Mouse (Mus musculus) embryonic facial prominence, embryonic 13.5 days (tissue): ENCODE measurements around the gene Cog5. TPM values are rescaled to one million over a fixed set of nuclear protein-coding genes. Genes with fewer than 3 reads are reported as not detected.

Experiments
- ATAC-seq: fragments of 200-750 bp; cut with Nextera tagmentation; 2 replicates; pipeline ENCODE4 v1.8.0; 2017; ENCODE audit warnings: low read depth; ENCODE audit not compliant: insufficient number of reproducible peaks, insufficient read depth, low FRiP score, low TSS enrichment
- H3K27ac ChIP-seq: fragments of 300-500 bp; sonication (generic); 2 replicates; pipeline ENCODE4 v1.5.1; 2015; ENCODE audit warnings: moderate library complexity, mild to moderate bottlenecking, inconsistent platforms
- H3K27me3 ChIP-seq: fragments of 300-500 bp; sonication (generic); 2 replicates; pipeline ENCODE4 v1.6.1; 2015; ENCODE audit warnings: mild to moderate bottlenecking, inconsistent platforms
- H3K36me3 ChIP-seq: fragments of 300-500 bp; sonication (generic); 2 replicates; pipeline ENCODE4 v1.6.1; 2015; ENCODE audit warnings: mild to moderate bottlenecking, inconsistent platforms
- H3K4me1 ChIP-seq: fragments of 300-500 bp; sonication (generic); 2 replicates; pipeline ENCODE4 v1.6.1; 2015; ENCODE audit warnings: inconsistent platforms
- H3K4me2 ChIP-seq: fragments of 300-500 bp; sonication (generic); 2 replicates; pipeline ENCODE4 v1.6.1; 2015; ENCODE audit warnings: moderate library complexity, mild to moderate bottlenecking, inconsistent platforms
- H3K4me3 ChIP-seq: fragments of 300-500 bp; sonication (generic); 2 replicates; pipeline ENCODE4 v1.5.1; 2015; ENCODE audit warnings: mild to moderate bottlenecking, inconsistent platforms
- H3K9ac ChIP-seq: fragments of 300-500 bp; sonication (generic); 2 replicates; pipeline ENCODE4 v1.6.1; 2015; ENCODE audit warnings: mild to moderate bottlenecking, inconsistent platforms
- H3K9me3 ChIP-seq: fragments of 300-500 bp; sonication (generic); 2 replicates; pipeline ENCODE4 v1.6.1; 2016; ENCODE audit warnings: inconsistent platforms
- WGBS: fragments of 180-500 bp; shearing (Covaris S2); methylation state at CpG from one replicate; pipeline ENCODE4 v1.1.7; 2015; ENCODE audit warnings: mixed read lengths; 5-methylcytosine and 5-hydroxymethylcytosine counted together
- polyA plus RNA-seq: library from polyadenylated mRNA; unstranded; fragments of >200 nt; fragmentation: Nextera tagmentation; extraction: Ambion mirVana; gene quantifications from 2 replicates; pipeline ENCODE4 v1.2.1, GENCODE M21; 2015

Cog5 gene
- polyA plus RNA-seq, 1 experiment from 2014 or later: 38.7 TPM

- peaks cover 9% of the 10 kb centered on the region for H3K4me1 ChIP-seq
- 27% methylated on average over 5 of the region's 5 CpGs for WGBS
- no peak overlapping the region for H3K4me3 ChIP-seq
- no peak overlapping the region for H3K27ac ChIP-seq
- no peaks in the 10 kb centered on the region for H3K9me3 ChIP-seq
- no peak for ATAC-seq
- H3K4me2 ChIP-seq: peak overlapping the region; percentile 11; the same call in 1 of the 2 replicates
- H3K27me3 ChIP-seq: no peaks in the 10 kb centered on the region
- H3K9ac ChIP-seq: no peak overlapping the region
- H3K36me3 ChIP-seq: no peaks in the 10 kb centered on the region
Observed at GRCm38 (mm10) chr12:31712233-31712632, 57.6 kb downstream of the Cog5 start.

- no peak for ATAC-seq
- H3K9ac ChIP-seq: no peak overlapping the region
- H3K9me3 ChIP-seq: no peaks in the 10 kb centered on the region
- H3K27ac ChIP-seq: no peak overlapping the region
- WGBS: 77% methylated on average over 4 of the region's 4 CpGs
- no peaks in the 10 kb centered on the region for H3K36me3 ChIP-seq
- no peak overlapping the region for H3K4me2 ChIP-seq
- H3K4me3 ChIP-seq: no peak overlapping the region
- peaks cover 9% of the 10 kb centered on the region for H3K4me1 ChIP-seq
- H3K27me3 ChIP-seq: no peaks in the 10 kb centered on the region
Observed at GRCm38 (mm10) chr12:31712727-31713126, 58.1 kb downstream of the Cog5 start.

DNA sequence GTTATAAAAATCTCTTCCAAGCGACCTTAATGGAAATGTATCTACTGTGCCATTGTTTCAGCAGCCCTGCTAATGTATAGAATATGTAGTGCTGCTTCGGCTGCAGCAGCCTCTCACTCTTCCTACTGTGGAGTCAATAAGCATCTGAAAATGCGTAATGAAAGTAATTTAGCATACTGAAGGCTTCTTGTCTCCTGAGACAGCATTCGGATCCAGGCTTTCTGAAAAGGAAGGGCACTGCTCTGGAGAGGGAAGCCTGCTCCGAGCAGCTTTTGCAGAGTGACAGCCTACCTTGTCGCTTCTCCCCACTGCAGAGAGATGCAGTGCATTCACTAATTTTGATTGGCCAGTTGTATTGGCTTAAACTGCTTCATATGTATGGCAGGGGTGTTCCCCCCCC lies 58.9 kb downstream of the Cog5 start, which contains the start of gene Gpr22:
Gpr22 (minus strand) TSS at position 348 of the 400 bp plus-strand sequence.
- H3K4me2 ChIP-seq: peak within 1 kb of the TSS; percentile 42
- ATAC-seq: no peak
- H3K9me3 ChIP-seq: no peaks in the 10 kb centered on the region
- H3K27ac ChIP-seq: no peak within 1 kb of the TSS
- H3K4me1 ChIP-seq: peaks cover 9% of the 10 kb centered on the region
- H3K27me3 ChIP-seq: no peaks in the 10 kb centered on the region
- 17% methylated on average over 6 of the region's 6 CpGs for WGBS
- no peaks in the 10 kb centered on the region for H3K36me3 ChIP-seq
- H3K9ac ChIP-seq: peak within 1 kb of the TSS; percentile 27; the same call in 1 of the 2 replicates
- peak within 1 kb of the TSS; percentile 13; the same call in 1 of the 2 replicates for H3K4me3 ChIP-seq

GRCm38 (mm10) chr12:31714070-31714469 lies 59.4 kb downstream of the Cog5 start:
- peaks cover 9% of the 10 kb centered on the region for H3K4me1 ChIP-seq
- ATAC-seq: no peak
- no peak overlapping the region for H3K27ac ChIP-seq
- H3K27me3 ChIP-seq: no peaks in the 10 kb centered on the region
- H3K4me3 ChIP-seq: no peak overlapping the region
- no peaks in the 10 kb centered on the region for H3K9me3 ChIP-seq
- WGBS: 82% methylated on average over 3 of the region's 3 CpGs
- H3K9ac ChIP-seq: no peak overlapping the region
- H3K36me3 ChIP-seq: no peaks in the 10 kb centered on the region
- H3K4me2 ChIP-seq: 0 out of 2 replicates have a peak overlapping the region, but pooled peaks have one; percentile 42

GRCm38 (mm10) chr12:31719586-31720275 lies 65.1 kb downstream of the Cog5 start:
- Histone ChIP-seq H3K27me3 (no peaks in the 10 kb centered on the region), H3K9ac (no peak overlapping the region), H3K36me3 (no peaks in the 10 kb centered on the region), H3K4me3 (no peak overlapping the region), H3K4me1 (peaks cover 12% of the 10 kb centered on the region; the same call in 1 of the 2 replicates), H3K9me3 (no peaks in the 10 kb centered on the region), H3K4me2 (no peak overlapping the region), H3K27ac (no peak overlapping the region)
- ATAC-seq: no peak
- 94% methylated on average over 1 of the region's 1 CpGs for WGBS

- H3K4me1 ChIP-seq: peaks cover 12% of the 10 kb centered on the region; the same call in 1 of the 2 replicates
- H3K27ac ChIP-seq: no peak overlapping the region
- no peak overlapping the region for H3K4me3 ChIP-seq
- H3K36me3 ChIP-seq: no peaks in the 10 kb centered on the region
- no peak overlapping the region for H3K4me2 ChIP-seq
- H3K9ac ChIP-seq: no peak overlapping the region
- WGBS: 79% methylated on average over 3 of the region's 3 CpGs
- no peaks in the 10 kb centered on the region for H3K27me3 ChIP-seq
- no peaks in the 10 kb centered on the region for H3K9me3 ChIP-seq
- no peak for ATAC-seq
Observed at GRCm38 (mm10) chr12:31724576-31724975, 69.9 kb downstream of the Cog5 start.

GRCm38 (mm10) chr12:31725511-31726275 lies 71.0 kb downstream of the Cog5 start:
- 85% methylated on average over 12 of the region's 12 CpGs for WGBS
- no peaks in the 10 kb centered on the region for H3K36me3 ChIP-seq

DNA sequence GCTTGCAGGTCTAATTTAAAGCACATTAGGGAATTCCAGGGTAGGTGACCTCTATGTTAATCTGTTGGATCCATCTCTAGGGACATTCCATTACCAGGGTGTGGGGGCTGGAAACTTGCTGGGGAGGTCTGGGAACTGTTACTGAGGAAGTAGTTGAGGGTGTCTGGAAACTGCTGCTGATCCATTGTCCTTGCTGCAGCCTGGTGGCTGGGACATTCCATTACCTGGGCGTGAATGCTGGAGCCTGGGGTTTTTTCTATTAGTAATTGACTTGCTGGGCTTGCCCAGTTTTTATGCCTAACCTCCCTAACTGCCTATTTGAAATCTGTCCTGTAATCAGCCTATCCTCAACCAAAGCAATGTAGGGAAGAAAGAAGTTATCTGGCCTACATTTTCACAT lies 72.0 kb downstream of the Cog5 start:
- Histone ChIP-seq H3K4me3 (no peak overlapping the region), H3K27me3 (no peaks in the 10 kb centered on the region), H3K9ac (no peak overlapping the region), H3K36me3 (no peaks in the 10 kb centered on the region), H3K9me3 (no peaks in the 10 kb centered on the region), H3K4me2 (no peak overlapping the region), H3K4me1 (no peaks in the 10 kb centered on the region), H3K27ac (no peak overlapping the region)
- WGBS: 43% methylated on average over 1 of the region's 1 CpGs
- ATAC-seq: no peak

More at GRCm38 (mm10) chr12:31725511-31726275, 71.0 kb downstream of the Cog5 start:
- peaks cover 6% of the 10 kb centered on the region; the same call in 1 of the 2 replicates for H3K4me1 ChIP-seq
- no peak overlapping the region for H3K9ac ChIP-seq
- ATAC-seq: no peak
- H3K9me3 ChIP-seq: no peaks in the 10 kb centered on the region
- no peak overlapping the region for H3K4me3 ChIP-seq
- no peak overlapping the region for H3K27ac ChIP-seq
- no peaks in the 10 kb centered on the region for H3K27me3 ChIP-seq
- no peak overlapping the region for H3K4me2 ChIP-seq

- no peak overlapping the region for H3K9ac ChIP-seq
- no peak for ATAC-seq
- H3K4me3 ChIP-seq: no peak overlapping the region
- H3K4me2 ChIP-seq: no peak overlapping the region
- no peaks in the 10 kb centered on the region for H3K4me1 ChIP-seq
- no peak overlapping the region for H3K27ac ChIP-seq
- no peaks in the 10 kb centered on the region for H3K36me3 ChIP-seq
- 91% methylated on average over 1 of the region's 1 CpGs for WGBS
- no peaks in the 10 kb centered on the region for H3K9me3 ChIP-seq
- H3K27me3 ChIP-seq: no peaks in the 10 kb centered on the region
Observed at GRCm38 (mm10) chr12:31730126-31730525, 75.5 kb downstream of the Cog5 start.

GRCm38 (mm10) chr12:31734616-31735015 lies 79.9 kb downstream of the Cog5 start:
- Histone ChIP-seq H3K9me3 (no peaks in the 10 kb centered on the region), H3K4me3 (no peak overlapping the region), H3K4me1 (no peaks in the 10 kb centered on the region), H3K9ac (no peak overlapping the region), H3K27me3 (no peaks in the 10 kb centered on the region), H3K36me3 (no peaks in the 10 kb centered on the region), H3K4me2 (no peak overlapping the region), H3K27ac (no peak overlapping the region)
- ATAC-seq: no peak
- WGBS: 71% methylated on average over 2 of the region's 2 CpGs

DNA sequence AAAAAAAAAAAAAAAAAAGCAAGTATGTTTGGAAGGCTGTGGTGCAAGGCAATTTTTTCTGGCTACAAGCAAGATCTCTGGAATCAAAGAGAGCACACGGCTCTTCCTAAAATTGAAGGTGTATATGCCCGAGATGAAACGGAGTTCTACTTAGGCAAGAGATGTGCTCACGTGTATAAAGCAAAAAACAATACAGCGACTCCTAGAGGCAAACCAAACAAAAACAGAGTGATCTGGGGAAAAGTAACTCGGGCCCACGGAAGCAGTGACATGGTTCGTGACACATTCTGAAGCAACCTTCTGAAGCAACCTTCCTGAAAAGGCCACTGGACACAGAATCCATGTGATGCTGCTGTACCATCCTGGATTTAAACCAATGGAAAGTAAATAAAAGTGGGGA lies 92.6 kb downstream of the Cog5 start:
- no peak overlapping the region for H3K4me2 ChIP-seq
- H3K9ac ChIP-seq: no peak overlapping the region
- 86% methylated on average over 8 of the region's 8 CpGs for WGBS
- no peaks in the 10 kb centered on the region for H3K27me3 ChIP-seq
- 0 out of 2 replicates have a peak, but pooled peaks cover 3% of the 10 kb centered on the region for H3K9me3 ChIP-seq
- H3K27ac ChIP-seq: no peak overlapping the region
- no peak for ATAC-seq
- no peak overlapping the region for H3K4me3 ChIP-seq
- no peaks in the 10 kb centered on the region for H3K4me1 ChIP-seq
- peaks cover 3% of the 10 kb centered on the region; the same call in 1 of the 2 replicates for H3K36me3 ChIP-seq
